Mouse (Mus musculus) brain, embryonic 18.5 days (tissue): ENCODE results near the gene Lmo4.
A peak's percentile ranks its signal among the peaks of the same experiment; 100 is the strongest.

Experiments
- DNase-seq: peaks from one replicate; pipeline ENCODE4 v3.0.0-alpha.2; 2012; ENCODE audit warnings: low read depth, low spot score

The Lmo4 gene

DNA sequence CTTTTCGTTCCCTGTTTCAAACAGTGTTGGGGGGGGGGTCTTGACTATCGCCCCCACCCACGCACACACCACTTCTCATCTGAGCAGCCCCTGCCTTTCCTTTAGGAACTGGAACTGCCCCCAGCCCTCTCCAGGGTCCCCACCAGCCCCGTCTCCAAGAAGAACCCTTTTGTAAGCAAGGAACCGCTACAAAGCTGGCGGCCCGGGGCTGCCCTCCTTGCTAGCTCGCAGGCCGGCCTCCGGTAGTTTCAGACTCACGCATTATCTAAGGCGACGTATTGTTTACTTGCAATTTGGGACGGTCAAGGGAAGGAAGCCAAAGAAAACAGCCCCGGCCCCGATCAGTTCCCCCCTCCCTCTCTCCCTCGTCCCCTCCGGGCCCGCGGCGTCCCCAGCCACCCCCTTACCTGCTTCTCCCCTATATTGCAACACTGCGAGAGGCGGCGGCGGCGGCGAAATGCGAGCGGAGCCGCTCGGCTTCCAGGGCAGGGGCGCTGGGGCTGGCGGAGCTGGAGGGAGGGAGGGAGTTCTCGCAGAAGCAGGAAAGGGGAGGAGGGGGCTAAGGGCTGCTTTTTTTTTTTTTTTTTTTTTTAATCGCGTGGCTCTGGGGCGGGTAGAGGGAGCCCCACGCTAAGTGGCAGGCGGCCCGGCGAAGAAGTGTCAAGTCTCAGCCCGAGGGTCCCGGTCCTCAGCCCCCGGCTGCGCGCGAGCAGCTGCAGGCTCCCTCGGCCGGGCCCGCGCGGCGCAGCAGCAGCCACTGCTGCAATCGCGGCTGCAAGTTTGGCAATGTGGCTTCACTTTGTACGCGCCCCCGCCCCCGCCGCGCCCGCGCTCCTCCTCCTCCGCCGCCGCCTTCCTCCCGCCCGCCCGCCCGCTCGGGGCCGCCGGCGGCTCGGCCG lies at the start of gene Lmo4:
Lmo4 (minus strand) TSS at position 808 of the 899 bp plus-strand sequence.
- no peak for DNase-seq

DNA sequence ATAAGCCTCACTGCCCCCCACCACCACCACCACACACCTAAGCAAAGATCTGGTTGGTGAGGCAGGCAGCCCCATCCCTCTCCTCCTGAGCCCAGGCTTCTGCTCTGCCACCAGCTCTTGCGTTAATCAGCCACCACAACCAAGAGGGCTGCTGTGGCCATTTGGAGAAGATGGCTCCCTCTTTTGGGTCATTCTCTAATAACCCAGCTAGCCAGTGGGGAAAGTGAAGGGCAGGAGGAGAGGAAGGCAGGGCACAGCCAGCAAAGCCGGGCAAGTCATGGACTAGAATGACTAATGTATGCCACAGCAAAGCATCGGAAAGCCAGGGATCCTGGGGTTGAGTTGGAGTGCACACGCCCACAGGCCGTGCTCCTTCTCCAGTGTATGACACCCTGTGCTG lies 49.3 kb upstream of the Lmo4 start:
- DNase-seq, result no peak

DNA sequence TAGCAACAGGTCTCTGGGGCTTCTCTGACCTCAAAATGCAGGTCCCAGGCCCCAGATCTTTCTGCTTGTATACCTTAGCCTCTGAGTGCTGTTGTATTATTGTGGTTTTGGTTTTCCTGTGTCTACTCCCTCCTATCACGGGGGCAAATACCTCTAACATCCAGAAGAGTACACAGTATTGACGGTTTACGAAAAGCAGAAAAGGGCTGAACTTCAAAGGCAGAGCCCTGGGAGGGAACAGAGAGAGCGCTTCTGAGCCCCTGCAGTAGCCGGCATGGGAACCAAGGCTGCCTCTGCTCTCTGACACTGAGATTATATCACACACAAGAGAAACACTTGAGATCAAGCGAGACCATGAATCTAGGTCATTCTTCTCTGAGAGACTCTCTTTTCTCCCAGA lies 48.0 kb upstream of the Lmo4 start:
- no peak for DNase-seq

DNA sequence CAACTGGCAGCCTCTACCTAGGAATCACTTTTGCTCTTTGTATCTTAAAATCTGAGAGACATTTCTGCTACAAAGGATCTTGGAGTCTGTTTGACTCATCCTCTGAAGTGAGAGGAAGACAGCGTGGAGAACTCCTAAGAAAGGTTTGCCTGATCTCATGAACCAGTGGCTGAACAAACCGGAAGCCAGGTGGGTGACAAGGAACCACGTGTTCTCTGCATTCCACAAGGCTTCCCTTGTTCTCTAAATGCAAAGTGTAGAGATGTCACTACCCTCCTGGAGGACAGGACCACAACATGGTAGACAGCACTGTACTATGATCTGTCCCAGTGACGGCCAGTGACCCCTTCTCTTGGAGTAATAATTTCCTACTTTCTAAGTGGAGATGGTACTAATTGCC lies 47.1 kb upstream of the Lmo4 start:
- DNase-seq, result no peak

- peak; percentile 56 for DNase-seq
Measured at GRCm38 (mm10) chr3:144242025-144242673, 37.1 kb upstream of the Lmo4 start.

DNA sequence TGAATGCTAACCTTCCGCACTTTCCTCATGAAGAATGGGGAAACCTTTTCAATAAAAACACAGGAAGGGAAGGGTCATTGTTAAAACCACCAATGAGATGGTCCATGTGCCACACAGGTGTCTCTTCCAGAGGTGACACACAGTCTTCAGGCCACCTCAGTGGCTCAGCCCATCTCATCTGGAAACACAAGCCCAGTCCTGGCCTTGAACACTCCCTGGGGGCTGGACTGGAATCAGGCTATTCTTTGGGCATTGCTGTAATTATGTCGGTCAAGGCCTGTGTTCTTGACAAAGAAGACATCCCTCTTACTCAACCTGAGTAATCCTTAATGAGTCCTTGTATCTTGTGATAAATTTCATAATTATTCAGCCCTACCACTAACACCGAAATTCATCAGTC lies 36.1 kb upstream of the Lmo4 start:
- DNase-seq, result no peak

DNA sequence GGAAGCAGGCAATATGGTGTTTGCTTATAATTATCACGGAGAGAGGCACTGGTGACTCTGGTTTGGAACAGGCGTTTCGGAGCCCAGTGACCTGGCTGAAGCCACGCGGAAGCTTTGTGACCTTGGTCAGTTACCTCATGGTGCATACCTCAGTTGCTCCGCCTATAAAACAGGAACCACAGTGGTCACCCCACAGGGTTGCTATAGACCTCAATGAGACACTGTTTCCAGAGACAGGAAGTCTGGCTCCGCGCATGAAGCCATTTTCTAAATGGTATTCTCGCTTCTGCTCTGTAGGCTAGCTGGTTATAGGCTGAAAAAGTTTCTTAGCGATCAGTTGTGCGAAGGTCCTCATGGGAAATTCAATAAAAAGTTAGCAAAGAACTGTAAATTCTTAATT lies 33.5 kb upstream of the Lmo4 start:
- DNase-seq, result no peak

DNA sequence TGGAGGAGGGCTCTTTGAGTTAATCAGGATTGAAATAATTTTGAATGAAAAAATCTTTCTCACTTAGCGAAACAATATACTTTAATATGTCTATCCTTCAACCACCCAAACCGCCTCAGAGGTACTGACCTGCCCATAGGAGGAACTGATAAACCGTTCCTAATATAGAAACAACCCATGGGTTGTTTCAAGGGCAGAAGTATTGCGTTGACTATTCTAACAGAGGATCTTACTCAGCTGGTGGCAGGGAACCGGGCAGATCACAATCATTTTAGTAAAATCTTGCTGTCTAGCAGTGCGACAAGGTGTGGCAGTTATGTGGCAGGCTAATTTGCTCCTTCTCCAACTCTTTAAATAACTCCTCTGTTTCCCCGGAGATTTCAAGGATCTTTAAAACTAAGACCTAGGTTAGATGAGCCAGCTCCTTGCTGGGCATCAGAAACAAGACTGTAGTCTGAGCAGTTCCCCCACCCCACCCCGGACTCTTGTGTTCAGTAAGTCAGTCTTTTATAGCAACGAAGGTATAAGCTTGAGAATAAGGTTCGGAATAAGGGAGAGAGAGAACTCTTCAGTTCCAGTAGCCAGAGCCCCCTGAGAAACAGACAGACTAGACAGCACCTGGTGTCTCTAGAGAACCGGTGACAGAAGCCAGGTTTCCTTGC lies 27.5 kb upstream of the Lmo4 start:
- no peak for DNase-seq

DNA sequence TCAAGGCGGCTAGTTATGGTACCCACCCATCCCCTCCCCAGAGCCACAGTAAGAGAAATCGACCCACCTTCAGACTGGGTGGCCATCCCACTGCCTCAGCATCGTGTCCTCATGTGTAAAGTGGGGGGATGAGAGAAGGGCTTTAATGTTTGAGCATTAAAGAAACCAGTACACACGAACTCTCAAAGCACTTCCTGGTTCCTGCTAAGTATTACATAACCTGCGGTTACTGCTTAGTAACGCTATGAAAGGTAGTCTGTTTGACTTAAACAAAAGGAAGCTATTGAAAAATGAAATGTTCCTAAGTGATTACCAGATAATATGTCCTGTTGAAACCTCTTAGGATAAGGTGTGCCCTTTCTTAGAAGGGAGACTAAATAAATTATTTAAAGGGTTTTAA lies 26.9 kb upstream of the Lmo4 start:
- no peak for DNase-seq

DNA sequence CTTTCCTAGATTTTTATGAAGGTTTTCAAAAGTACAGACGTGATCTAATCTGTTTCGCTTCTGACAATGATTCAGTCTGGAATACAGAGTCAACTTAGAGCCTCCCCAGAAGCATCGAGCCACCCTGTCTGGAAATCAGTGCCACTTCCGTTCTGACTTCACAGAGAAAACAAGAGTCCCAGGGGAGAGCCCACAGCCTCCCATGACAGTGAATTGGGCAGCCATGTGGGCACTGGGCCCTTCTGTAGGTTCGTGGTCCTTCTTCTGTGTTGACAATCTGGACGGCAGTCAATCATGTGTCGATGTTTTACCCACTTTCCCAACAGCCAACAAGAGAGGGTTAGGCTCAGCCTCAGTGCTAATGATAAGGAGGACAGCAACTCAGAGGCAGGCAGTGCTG lies 26.4 kb upstream of the Lmo4 start:
- DNase-seq, result no peak

DNA sequence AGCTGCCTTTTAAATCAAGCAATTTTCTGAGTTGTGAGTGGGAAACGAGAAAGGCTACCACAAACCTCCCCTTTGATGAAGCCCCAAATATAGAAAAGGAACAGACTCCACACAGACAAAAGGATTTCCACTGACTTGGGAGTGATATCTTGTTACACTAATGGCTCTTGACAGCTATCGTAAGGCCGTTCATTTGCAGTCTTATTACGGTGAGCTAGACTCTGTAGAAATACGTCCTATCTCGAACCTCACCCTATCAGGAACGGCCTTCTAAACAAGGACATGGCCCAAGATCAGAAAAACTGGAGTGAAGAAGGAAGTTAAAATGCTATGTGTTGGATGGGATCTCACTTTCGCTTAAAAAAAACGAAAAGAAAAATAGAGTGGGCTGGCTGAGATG lies 25.0 kb upstream of the Lmo4 start:
- DNase-seq, result no peak

GRCm38 (mm10) chr3:144229312-144229711 lies 24.3 kb upstream of the Lmo4 start:
- no peak for DNase-seq

DNA sequence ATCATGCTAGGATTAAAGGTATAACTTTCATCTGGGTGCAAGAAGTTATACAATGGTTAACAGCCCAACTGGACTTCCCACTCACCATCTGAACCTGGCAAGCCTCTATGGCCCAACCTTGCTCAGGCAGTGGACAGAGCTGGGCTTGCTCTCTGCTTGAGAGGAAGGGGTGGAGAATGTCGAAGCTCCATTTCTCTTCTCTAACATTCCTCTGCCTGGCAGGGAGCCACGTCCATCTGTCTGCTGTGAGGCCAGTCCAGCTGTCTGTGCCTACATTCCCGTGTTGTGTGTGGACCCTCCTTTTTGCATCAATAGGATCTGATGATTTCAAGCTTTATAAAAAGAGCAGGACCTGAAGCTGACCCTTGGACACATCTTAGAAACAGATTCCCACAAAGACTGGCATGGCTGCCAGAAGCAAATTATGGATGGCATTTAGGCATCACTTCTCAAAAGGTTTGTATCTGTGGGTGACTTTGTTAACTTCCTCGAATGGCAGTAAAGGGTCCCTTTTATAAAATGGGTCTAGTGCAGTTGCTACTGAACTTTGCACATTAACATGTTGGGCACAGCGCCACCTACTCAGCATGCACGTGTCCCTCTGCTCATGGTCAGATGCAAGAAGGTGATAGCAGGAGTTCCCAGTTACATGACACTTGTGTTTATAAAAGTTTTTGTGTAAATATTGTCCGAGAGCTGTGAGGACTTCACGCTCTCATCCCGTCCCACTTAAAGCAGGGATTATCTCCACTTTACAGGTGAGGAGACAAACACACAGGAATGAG lies 20.6 kb upstream of the Lmo4 start:
- DNase-seq, result no peak

GRCm38 (mm10) chr3:144224594-144224993 lies 19.6 kb upstream of the Lmo4 start:
- no peak for DNase-seq

DNA sequence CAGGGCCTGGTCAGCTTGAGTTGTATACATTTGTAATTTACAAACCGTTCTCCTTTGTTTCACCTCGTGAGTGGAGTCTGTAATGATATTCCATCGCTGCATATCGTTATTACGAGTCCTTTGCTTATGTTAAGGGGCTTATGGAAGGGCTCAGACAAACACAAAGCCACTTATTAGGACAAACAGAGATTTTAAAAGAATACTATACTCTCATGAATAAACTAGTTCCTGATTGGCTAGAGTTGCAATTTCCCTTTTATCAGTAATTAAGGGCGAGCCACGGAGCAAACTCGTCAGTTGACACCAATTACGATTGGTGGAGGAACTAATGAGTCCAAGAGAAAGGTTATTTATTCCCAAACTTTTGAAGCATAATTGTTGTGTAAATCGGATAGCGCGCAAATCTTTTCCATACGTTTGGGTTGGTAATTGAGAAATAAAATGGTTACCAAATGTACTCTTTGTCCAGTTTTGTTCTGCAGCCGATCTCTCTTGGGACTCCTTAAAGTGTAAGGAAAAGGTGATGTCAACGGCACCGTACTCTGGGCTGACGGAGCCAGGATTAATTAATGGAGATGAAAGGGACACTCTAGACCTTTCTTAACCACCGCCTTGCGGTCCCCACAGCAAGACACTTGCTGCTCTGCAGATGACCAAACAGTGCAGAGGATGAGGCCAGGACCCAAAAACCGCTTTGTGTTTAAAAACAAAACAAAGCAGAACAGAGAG lies 18.5 kb upstream of the Lmo4 start:
- no peak for DNase-seq

DNA sequence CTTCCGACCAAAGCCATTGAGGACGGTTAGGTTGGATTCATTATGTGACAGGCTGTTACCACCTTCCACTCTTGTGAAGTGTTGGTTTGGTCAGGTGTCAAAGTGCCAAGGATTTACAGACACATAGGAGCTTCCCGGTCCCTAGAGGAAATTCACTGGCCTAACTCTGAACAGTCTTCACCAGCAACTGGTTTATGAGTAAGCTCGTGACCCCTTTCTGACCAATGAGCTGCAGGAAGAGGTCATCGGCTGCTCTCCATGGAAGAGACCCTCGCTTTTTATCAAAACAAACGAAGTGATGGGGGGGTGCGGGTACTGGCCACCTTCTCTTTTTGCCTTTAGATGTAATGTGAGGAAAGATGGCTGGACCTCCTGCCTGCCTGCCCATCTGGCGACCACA lies 17.4 kb upstream of the Lmo4 start:
- no peak for DNase-seq

DNA sequence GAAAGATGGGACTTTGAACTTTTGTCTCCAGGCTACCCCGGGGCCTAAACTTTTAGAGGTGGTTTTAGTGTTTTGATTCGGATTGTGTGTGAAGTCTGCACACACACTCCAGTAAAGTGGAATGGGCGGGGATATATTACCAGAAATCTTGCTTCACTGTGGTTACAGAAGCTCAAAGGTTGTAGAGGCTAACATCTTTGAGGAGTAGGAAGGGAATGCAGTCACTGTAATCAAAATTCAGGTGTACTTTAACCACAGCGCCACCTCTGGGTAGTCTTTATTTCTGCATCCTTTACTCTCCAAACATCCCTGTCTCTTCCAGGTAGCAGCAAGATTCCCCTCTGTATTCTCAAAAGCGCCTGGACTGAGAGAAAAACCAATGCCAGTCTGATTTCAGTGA lies 2.5 kb upstream of the Lmo4 start:
- DNase-seq, result no peak

GRCm38 (mm10) chr3:144206942-144207341 lies 1.9 kb upstream of the Lmo4 start:
- DNase-seq, result no peak

DNA sequence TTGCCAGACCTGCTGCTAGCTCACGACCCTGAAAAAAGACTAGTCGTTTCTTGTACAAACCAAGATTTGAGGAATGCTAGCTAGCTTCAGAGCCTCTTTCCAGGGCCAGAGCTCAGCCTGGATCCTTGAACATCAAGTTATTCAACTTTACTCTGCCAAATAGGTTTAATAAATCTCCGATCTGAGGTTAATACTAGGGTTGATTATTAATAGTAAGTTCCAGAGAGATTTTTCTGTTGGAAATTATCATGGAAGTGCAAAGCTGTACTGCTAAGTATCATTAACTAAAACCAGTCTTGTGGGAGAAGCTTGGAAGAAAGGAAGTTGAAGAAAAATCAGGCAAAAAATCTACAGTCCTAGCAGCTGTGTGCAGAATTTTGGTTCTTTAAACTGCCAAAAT lies 1.2 kb upstream of the Lmo4 start:
- no peak for DNase-seq

DNA sequence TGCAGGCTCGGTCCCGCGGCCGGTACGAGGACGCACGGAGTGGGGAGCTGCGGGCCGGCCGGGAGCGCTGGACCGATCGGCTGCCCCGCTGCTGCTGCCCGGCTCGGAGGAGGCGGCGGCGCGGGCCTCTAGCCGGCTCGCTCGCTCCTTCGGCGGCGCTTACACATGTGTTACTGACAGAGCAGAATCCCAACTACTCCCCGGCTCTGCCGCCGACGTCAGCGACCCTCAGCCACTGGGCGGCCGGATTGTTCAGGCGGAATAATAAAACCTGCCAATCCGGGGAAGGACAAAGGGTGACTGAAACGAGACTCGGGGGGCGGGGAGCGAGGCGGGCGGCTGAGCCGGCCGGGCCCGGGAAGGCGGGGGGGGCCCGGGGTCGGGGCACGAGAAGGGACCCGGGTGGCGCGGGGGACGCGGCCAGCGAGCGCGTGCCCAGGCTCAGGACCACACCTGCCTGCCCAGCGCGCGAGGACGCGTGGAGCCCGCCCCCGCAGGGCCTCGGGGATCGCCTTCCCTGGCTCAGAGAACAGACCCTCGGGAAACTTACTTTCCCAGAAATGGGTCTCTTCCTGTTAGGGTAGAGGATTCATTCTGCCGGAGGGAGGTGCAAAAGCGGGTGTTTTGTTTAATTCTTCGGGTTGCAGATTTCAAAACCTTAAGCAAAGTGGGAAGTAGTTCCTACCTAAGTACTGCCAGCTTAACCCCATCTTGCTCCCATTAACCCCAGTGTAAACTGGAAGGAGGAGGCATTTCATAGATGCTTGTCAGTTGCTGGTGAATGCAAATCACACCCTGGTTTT lies 532 bp upstream of the Lmo4 start:
- DNase-seq, result peak; percentile 90
